Mouse (Mus musculus): ENCODE results near the gene Nyx. TPM values are rescaled to one million over a fixed set of nuclear protein-coding genes. Genes with fewer than 3 reads are reported as not detected.

Gene Nyx
- polyA plus RNA-seq, 1 experiment from 2014 or later, result 0.05 TPM

DNA sequence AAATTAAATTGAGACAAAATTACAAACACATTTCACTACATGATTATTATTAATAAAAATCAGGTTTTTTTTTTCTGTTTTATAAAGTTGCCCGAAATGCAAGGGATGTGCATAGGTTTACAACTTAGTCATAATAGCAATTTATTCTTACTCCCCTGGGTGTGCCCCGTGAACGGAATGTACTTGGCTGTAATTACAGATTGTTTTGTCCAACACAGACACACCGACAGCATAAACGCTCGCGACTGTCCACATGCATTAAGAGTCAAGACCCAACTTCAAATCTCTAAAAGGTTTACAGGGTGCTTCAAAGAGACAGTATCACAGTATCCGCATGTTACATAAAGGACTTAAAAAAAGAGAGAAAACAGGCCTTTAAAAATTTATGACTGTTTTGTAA lies 55.4 kb downstream of the Nyx start:
- 87% methylated on average over 8 of the region's 8 CpGs for WGBS
- H3K27ac ChIP-seq, result no peak overlapping the region
- no peak for ATAC-seq (ENCODE audit: borderline replicate concordance, extremely low read depth, low FRiP score, low TSS enrichment)
- H3K27me3 ChIP-seq, result no peaks in the 10 kb centered on the region; the same call in 1 of the 2 replicates
- no peaks in the 10 kb centered on the region for H3K9me3 ChIP-seq
- H3K36me3 ChIP-seq, result no peaks in the 10 kb centered on the region
- H3K9ac ChIP-seq, result no peak overlapping the region
- no peak overlapping the region for H3K4me2 ChIP-seq
- no peak overlapping the region for H3K4me3 ChIP-seq
- no peaks in the 10 kb centered on the region for H3K4me1 ChIP-seq

Other genes with a start within 250 kb of the Nyx start
- gene Ddx3x, start 185.1 kb upstream of the Nyx start, polyA plus RNA-seq (2015; fragmentation: Nextera tagmentation; extraction: Ambion mirVana), result 122 and 125 TPM in 2 replicates
- gene Gpr34, start 166.0 kb downstream of the Nyx start, polyA plus RNA-seq (2015; fragmentation: Nextera tagmentation; extraction: Ambion mirVana), result 2.0 and 2.2 TPM in 2 replicates
- gene Gpr82, start 195.3 kb downstream of the Nyx start, polyA plus RNA-seq (2015; fragmentation: Nextera tagmentation; extraction: Ambion mirVana), result 0.26 and 0.42 TPM in 2 replicates